Mouse (Mus musculus) spleen, postnatal 10 days (tissue): ENCODE measurements around the gene Glra4.
A peak's percentile ranks its signal among the peaks of the same experiment; 100 is the strongest.
"Not testable (repeated sequence)": the region's sequence is repeated elsewhere in the genome, so short reads cannot be mapped to it uniquely, and the experiment has no call there.

Source experiments
- DNase-seq, 2 experiments: peaks; one replicate each; pipeline ENCODE4 v3.0.0; 2021 to 2022; ENCODE audit warnings: low spot score in 2 of 2

Glra4 gene

GRCm38 (mm10) chrX:136732016-136732415 lies 47.9 kb downstream of the Glra4 start:
- no peak for DNase-seq

- DNase-seq: not testable (repeated sequence)
Observed at GRCm38 (mm10) chrX:136714742-136715474, 65.0 kb downstream of the Glra4 start.

- no peak for DNase-seq
Observed at GRCm38 (mm10) chrX:136708782-136709181, 71.2 kb downstream of the Glra4 start.

- peak in 1 of 2 experiments; percentile 16 for DNase-seq
Observed at GRCm38 (mm10) chrX:136708168-136708681, 71.7 kb downstream of the Glra4 start.
